Mouse (Mus musculus) CH12.LX (cell line): ENCODE measurements at regions not wholly inside any gene's neighbourhood (a gene's known extent, or its start where the extent isn't known, plus 50 kb on each side); places are given as distances from the start of the nearest gene placed in this dataset.

Experiments
- CTCF ChIP-seq, 2 experiments: IDR thresholded peaks in 1 of 2; conservative IDR thresholded peaks in 1 of 2; 2 replicates each; pipeline ENCODE4 v1.5.1; 2011 to 2012; ENCODE audit warnings: low read depth in 2 of 2, low read length in 2 of 2, improper control_type of control experiment in 1 of 2, inconsistent platforms in 1 of 2, mild to moderate bottlenecking in 1 of 2, moderate library complexity in 1 of 2
- E2F4 ChIP-seq: IDR thresholded peaks from 2 replicates; pipeline ENCODE4 v1.6.1; 2011; ENCODE audit warnings: low read depth, low read length, improper control_type of control experiment; ENCODE audit not compliant: insufficient replicate concordance
- EP300 ChIP-seq: IDR thresholded peaks from 2 replicates; pipeline ENCODE4 v1.6.1; 2011; ENCODE audit warnings: low read length, improper control_type of control experiment
- MAFK ChIP-seq: IDR thresholded peaks from 2 replicates; pipeline ENCODE4 v1.6.1; 2011; ENCODE audit warnings: low read length, improper control_type of control experiment; ENCODE audit not compliant: insufficient replicate concordance
- MXI1 ChIP-seq: IDR thresholded peaks from 2 replicates; pipeline ENCODE4 v1.6.1; 2011; ENCODE audit warnings: mild to moderate bottlenecking, low read depth, low read length, improper control_type of control experiment
- PAX5 ChIP-seq: IDR thresholded peaks from 2 replicates; pipeline ENCODE4 v1.6.1; 2012; ENCODE audit warnings: low read length, inconsistent platforms, mixed read lengths
- POLR2A ChIP-seq: IDR thresholded peaks from 2 replicates; pipeline ENCODE4 v1.6.1; 2011; ENCODE audit warnings: low read depth, mild to moderate bottlenecking, improper control_type of control experiment, low read length
- RAD21 ChIP-seq: IDR thresholded peaks from 2 replicates; pipeline ENCODE4 v1.6.1; 2011; ENCODE audit warnings: low read depth, mild to moderate bottlenecking, low read length, improper control_type of control experiment, moderate library complexity
- USF2 ChIP-seq: conservative IDR thresholded peaks from 2 replicates; pipeline ENCODE4 v1.6.1; 2011; ENCODE audit warnings: low read depth, low read length, improper control_type of control experiment
- ZNF384 ChIP-seq: IDR thresholded peaks from 2 replicates; pipeline ENCODE4 v1.6.1; 2012; ENCODE audit warnings: low read depth, low read length, improper control_type of control experiment, inconsistent platforms

DNA sequence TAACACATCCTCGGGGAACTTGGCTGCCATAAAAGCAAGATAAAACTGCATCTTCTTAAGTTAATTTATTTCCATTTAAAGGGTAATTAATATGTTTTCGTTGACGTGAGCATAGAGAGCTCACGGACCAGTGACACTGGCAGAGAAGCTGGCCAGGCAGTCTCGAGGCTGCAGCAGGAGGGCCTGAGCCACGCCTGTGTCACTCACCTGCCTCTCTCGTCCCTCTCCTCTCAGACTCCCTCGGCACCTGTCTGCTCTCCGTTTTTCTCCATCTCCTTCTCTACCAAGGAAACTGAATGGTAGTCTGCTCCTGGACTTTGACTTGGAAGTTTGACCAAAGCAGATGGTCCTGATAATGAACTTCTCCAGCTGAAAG, 193.8 kb downstream of the Fam43a start:
- TF ChIP-seq EP300 (no peak), POLR2A (no peak), CTCF (conservative IDR thresholded peaks at IDR 0.05 in 1 of 2, IDR thresholded peaks at IDR 0.05 in 1 of 2; ENCODE audit: low read depth in 2 of 2, low read length in 2 of 2) (no peak), RAD21 (no peak), MXI1 (no peak), ZNF384 (no peak), USF2 (no peak), MAFK (no peak), PAX5 (no peak), E2F4 (no peak)
